Mouse (Mus musculus): ENCODE measurements around the gene Hspbp1. TPM values are rescaled to one million over a fixed set of nuclear protein-coding genes. Genes with fewer than 3 reads are reported as not detected.

Hspbp1 gene
- total and polyA plus RNA-seq, 2 experiments from 2014 or later, result 72.9 to 138 TPM

DNA sequence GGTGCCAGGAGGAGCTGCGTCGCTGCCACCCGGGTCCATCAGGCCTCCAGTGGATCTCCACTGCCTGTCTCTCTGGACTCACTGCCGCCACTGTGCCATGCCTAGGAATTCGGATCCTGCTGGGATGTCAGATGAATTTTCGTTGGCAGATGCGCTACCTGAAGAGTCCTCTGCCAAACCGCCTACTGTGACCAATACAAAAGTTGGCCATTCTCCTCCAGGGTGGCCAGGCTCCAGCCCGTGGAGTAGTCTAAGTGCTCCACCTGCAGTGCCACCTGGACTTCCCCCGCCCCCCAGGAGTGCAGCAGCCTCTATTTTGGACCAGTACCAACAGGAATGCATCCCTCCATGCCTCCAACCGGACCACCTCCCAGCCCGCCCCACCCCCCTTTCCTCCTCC is 73.4 kb downstream of the Hspbp1 start:
- Histone ChIP-seq H3K4me2 (ENCODE audit: low read depth, low read length) (no peak overlapping the region), H3K4me1 (ENCODE audit: control insufficient read depth, insufficient read depth) (no peaks in the 10 kb centered on the region), H3K4me3 (ENCODE audit: low read depth, low read length) (no peak overlapping the region), H3K36me3 (replicated peaks; ENCODE audit: control insufficient read depth, insufficient read depth, low read length) (no peaks in the 10 kb centered on the region), H3K27ac (ENCODE audit: low read depth) (no peak overlapping the region), H3K9ac (replicated peaks; ENCODE audit: low read depth, low read length) (no peak overlapping the region), H3K9me3 (replicated peaks; ENCODE audit: control insufficient read depth, low read length) (no peaks in the 10 kb centered on the region), H3K27me3 (ENCODE audit: control insufficient read depth, insufficient read depth, low read length) (no peaks in the 10 kb centered on the region)
- 77% methylated on average over 12 of the region's 12 CpGs for WGBS
- no peak for ATAC-seq (ENCODE audit: insufficient read depth, low read depth)
- DNase-seq (ENCODE audit: low spot score), result no peak
- no peak for TF ChIP-seq CTCF (IDR thresholded peaks at IDR 0.05; ENCODE audit: low read depth)
- no peak for TF ChIP-seq EP300 (IDR thresholded peaks at IDR 0.05; ENCODE audit: low read depth)

Other genes with a start within 250 kb of the Hspbp1 start
- gene Rdh13, start 239.4 kb downstream of the Hspbp1 start, total RNA-seq (2014; rRNA removed; ENCODE audit: low replicate concordance), result 19.4 and 70.3 TPM in 2 replicates
- gene Rdh13, start 239.4 kb downstream of the Hspbp1 start, polyA plus RNA-seq (2015; fragmentation: Nextera tagmentation; extraction: Ambion mirVana), result 24.9 and 28.0 TPM in 2 replicates
- gene Eps8l1, start 224.4 kb downstream of the Hspbp1 start, total RNA-seq (2014; rRNA removed; ENCODE audit: low replicate concordance), result 0.88 and 6.1 TPM in 2 replicates
- gene Eps8l1, start 224.4 kb downstream of the Hspbp1 start, polyA plus RNA-seq (2015; fragmentation: Nextera tagmentation; extraction: Ambion mirVana), result 1.00 and 4.0 TPM in 2 replicates
- gene Ppp1r12c, start 183.4 kb downstream of the Hspbp1 start, total RNA-seq (2014; rRNA removed; ENCODE audit: low replicate concordance), result 89.1 and 105 TPM in 2 replicates
- gene Ppp1r12c, start 183.4 kb downstream of the Hspbp1 start, polyA plus RNA-seq (2015; fragmentation: Nextera tagmentation; extraction: Ambion mirVana), result 22.5 and 24.2 TPM in 2 replicates
- 27.4 and 28.3 TPM in 2 replicates for gene Tnnt1, start 168.7 kb downstream of the Hspbp1 start, total RNA-seq (2014; rRNA removed; ENCODE audit: low replicate concordance)
- gene Tnnt1, start 168.7 kb downstream of the Hspbp1 start, polyA plus RNA-seq (2015; fragmentation: Nextera tagmentation; extraction: Ambion mirVana), result 93.7 and 106 TPM in 2 replicates
- gene Tnni3, start 160.8 kb downstream of the Hspbp1 start, total RNA-seq (2014; rRNA removed; ENCODE audit: low replicate concordance), result 4,764 and 5,473 TPM in 2 replicates
- gene Tnni3, start 160.8 kb downstream of the Hspbp1 start, polyA plus RNA-seq (2015; fragmentation: Nextera tagmentation; extraction: Ambion mirVana), result 8,811 and 8,917 TPM in 2 replicates
- gene Dnaaf3, start 152.6 kb downstream of the Hspbp1 start, total RNA-seq (2014; rRNA removed; ENCODE audit: low replicate concordance), result 0.11 and 2.6 TPM in 2 replicates
- gene Dnaaf3, start 152.6 kb downstream of the Hspbp1 start, polyA plus RNA-seq (2015; fragmentation: Nextera tagmentation; extraction: Ambion mirVana), result 0.60 and 0.63 TPM in 2 replicates
- 0.23 and 1.4 TPM in 2 replicates for gene Syt5, start 137.5 kb downstream of the Hspbp1 start, total RNA-seq (2014; rRNA removed; ENCODE audit: low replicate concordance)
- gene Syt5, start 137.5 kb downstream of the Hspbp1 start, polyA plus RNA-seq (2015; fragmentation: Nextera tagmentation; extraction: Ambion mirVana), result 0.70 and 0.92 TPM in 2 replicates
- gene Ptprh, start 81.0 kb downstream of the Hspbp1 start, total RNA-seq (2014; rRNA removed; ENCODE audit: low replicate concordance), result not detected in 2 replicates
- gene Ptprh, start 81.0 kb downstream of the Hspbp1 start, polyA plus RNA-seq (2015; fragmentation: Nextera tagmentation; extraction: Ambion mirVana), result not detected in 2 replicates
- 4.8 and 11.5 TPM in 2 replicates for gene Tmem86b, start 53.6 kb downstream of the Hspbp1 start, total RNA-seq (2014; rRNA removed; ENCODE audit: low replicate concordance)
- gene Tmem86b, start 53.6 kb downstream of the Hspbp1 start, polyA plus RNA-seq (2015; fragmentation: Nextera tagmentation; extraction: Ambion mirVana), result 0.33 and 0.82 TPM in 2 replicates
- 101 and 146 TPM in 2 replicates for gene Ppp6r1, start 26.0 kb downstream of the Hspbp1 start, total RNA-seq (2014; rRNA removed; ENCODE audit: low replicate concordance)
- 4.9 and 5.7 TPM in 2 replicates for gene Ppp6r1, start 26.0 kb downstream of the Hspbp1 start, polyA plus RNA-seq (2015; fragmentation: Nextera tagmentation; extraction: Ambion mirVana)
- gene Brsk1, start 5.5 kb upstream of the Hspbp1 start, total RNA-seq (2014; rRNA removed; ENCODE audit: low replicate concordance), result 7.1 and 10.9 TPM in 2 replicates
- 0.22 and 0.36 TPM in 2 replicates for gene Brsk1, start 5.5 kb upstream of the Hspbp1 start, polyA plus RNA-seq (2015; fragmentation: Nextera tagmentation; extraction: Ambion mirVana)
- gene Tmem150b, start 40.2 kb upstream of the Hspbp1 start, total RNA-seq (2014; rRNA removed; ENCODE audit: low replicate concordance), result 0.23 TPM in 1 of 2 replicates, not detected in the other
- not detected in 2 replicates for gene Tmem150b, start 40.2 kb upstream of the Hspbp1 start, polyA plus RNA-seq (2015; fragmentation: Nextera tagmentation; extraction: Ambion mirVana)
- 59.1 and 62.9 TPM in 2 replicates for gene Kmt5c, start 55.0 kb upstream of the Hspbp1 start, total RNA-seq (2014; rRNA removed; ENCODE audit: low replicate concordance)
- gene Kmt5c, start 55.0 kb upstream of the Hspbp1 start, polyA plus RNA-seq (2015; fragmentation: Nextera tagmentation; extraction: Ambion mirVana), result 38.3 and 42.9 TPM in 2 replicates
- gene Cox6b2, start 68.0 kb upstream of the Hspbp1 start, total RNA-seq (2014; rRNA removed; ENCODE audit: low replicate concordance), result 20.8 TPM in 1 of 2 replicates, not detected in the other
- 27.1 and 27.8 TPM in 2 replicates for gene Cox6b2, start 68.0 kb upstream of the Hspbp1 start, polyA plus RNA-seq (2015; fragmentation: Nextera tagmentation; extraction: Ambion mirVana)
- not detected in 2 replicates for gene Fam71e2, start 86.2 kb upstream of the Hspbp1 start, total RNA-seq (2014; rRNA removed; ENCODE audit: low replicate concordance)
- gene Fam71e2, start 86.2 kb upstream of the Hspbp1 start, polyA plus RNA-seq (2015; fragmentation: Nextera tagmentation; extraction: Ambion mirVana), result not detected in 2 replicates
- not detected in 2 replicates for gene Il11, start 97.8 kb upstream of the Hspbp1 start, total RNA-seq (2014; rRNA removed; ENCODE audit: low replicate concordance)
- gene Il11, start 97.8 kb upstream of the Hspbp1 start, polyA plus RNA-seq (2015; fragmentation: Nextera tagmentation; extraction: Ambion mirVana), result not detected in 2 replicates
- gene Tmem190, start 97.9 kb upstream of the Hspbp1 start, total RNA-seq (2014; rRNA removed; ENCODE audit: low replicate concordance), result not detected in 2 replicates
- not detected in 2 replicates for gene Tmem190, start 97.9 kb upstream of the Hspbp1 start, polyA plus RNA-seq (2015; fragmentation: Nextera tagmentation; extraction: Ambion mirVana)
- 2.2 and 21.0 TPM in 2 replicates for gene Tmem238, start 104.6 kb upstream of the Hspbp1 start, total RNA-seq (2014; rRNA removed; ENCODE audit: low replicate concordance)
- gene Tmem238, start 104.6 kb upstream of the Hspbp1 start, polyA plus RNA-seq (2015; fragmentation: Nextera tagmentation; extraction: Ambion mirVana), result 8.0 and 8.6 TPM in 2 replicates
- 141 and 173 TPM in 2 replicates for gene Rpl28, start 107.8 kb upstream of the Hspbp1 start, total RNA-seq (2014; rRNA removed; ENCODE audit: low replicate concordance)
- 259 and 269 TPM in 2 replicates for gene Rpl28, start 107.8 kb upstream of the Hspbp1 start, polyA plus RNA-seq (2015; fragmentation: Nextera tagmentation; extraction: Ambion mirVana)
- 440 and 486 TPM in 2 replicates for gene Ube2s, start 127.5 kb upstream of the Hspbp1 start, total RNA-seq (2014; rRNA removed; ENCODE audit: low replicate concordance)
- 156 and 174 TPM in 2 replicates for gene Ube2s, start 127.5 kb upstream of the Hspbp1 start, polyA plus RNA-seq (2015; fragmentation: Nextera tagmentation; extraction: Ambion mirVana)
- gene Shisa7, start 159.6 kb upstream of the Hspbp1 start, total RNA-seq (2014; rRNA removed; ENCODE audit: low replicate concordance), result 0.23 TPM in 1 of 2 replicates, not detected in the other
- gene Shisa7, start 159.6 kb upstream of the Hspbp1 start, polyA plus RNA-seq (2015; fragmentation: Nextera tagmentation; extraction: Ambion mirVana), result not detected in 2 replicates
- gene Isoc2b, start 185.2 kb upstream of the Hspbp1 start, total RNA-seq (2014; rRNA removed; ENCODE audit: low replicate concordance), result 1.4 and 20.0 TPM in 2 replicates
- gene Isoc2b, start 185.2 kb upstream of the Hspbp1 start, polyA plus RNA-seq (2015; fragmentation: Nextera tagmentation; extraction: Ambion mirVana), result 4.5 and 6.5 TPM in 2 replicates
- gene Isoc2a, start 192.1 kb upstream of the Hspbp1 start, total RNA-seq (2014; rRNA removed; ENCODE audit: low replicate concordance), result 15.2 and 25.6 TPM in 2 replicates
- gene Isoc2a, start 192.1 kb upstream of the Hspbp1 start, polyA plus RNA-seq (2015; fragmentation: Nextera tagmentation; extraction: Ambion mirVana), result 1.4 and 1.6 TPM in 2 replicates
- gene Gm36210, start 221.4 kb upstream of the Hspbp1 start, total RNA-seq (2014; rRNA removed; ENCODE audit: low replicate concordance), result 0.88 TPM in 1 of 2 replicates, not detected in the other
- 0.08 and 0.12 TPM in 2 replicates for gene Gm36210, start 221.4 kb upstream of the Hspbp1 start, polyA plus RNA-seq (2015; fragmentation: Nextera tagmentation; extraction: Ambion mirVana)
- 8.9 and 13.1 TPM in 2 replicates for gene Zfp628, start 230.1 kb upstream of the Hspbp1 start, total RNA-seq (2014; rRNA removed; ENCODE audit: low replicate concordance)
- gene Zfp628, start 230.1 kb upstream of the Hspbp1 start, polyA plus RNA-seq (2015; fragmentation: Nextera tagmentation; extraction: Ambion mirVana), result 1.7 and 1.9 TPM in 2 replicates
- 2.0 and 4.2 TPM in 2 replicates for gene Nat14, start 237.0 kb upstream of the Hspbp1 start, total RNA-seq (2014; rRNA removed; ENCODE audit: low replicate concordance)
- gene Nat14, start 237.0 kb upstream of the Hspbp1 start, polyA plus RNA-seq (2015; fragmentation: Nextera tagmentation; extraction: Ambion mirVana), result 2.8 and 3.6 TPM in 2 replicates
- 3.5 and 5.0 TPM in 2 replicates for gene Ssc5d, start 240.7 kb upstream of the Hspbp1 start, total RNA-seq (2014; rRNA removed; ENCODE audit: low replicate concordance)
- gene Ssc5d, start 240.7 kb upstream of the Hspbp1 start, polyA plus RNA-seq (2015; fragmentation: Nextera tagmentation; extraction: Ambion mirVana), result 1.1 and 1.2 TPM in 2 replicates

Measured in heart, postnatal 0 days (tissue).